In genomic region chr4:25281671-25282038, GRCm38 (mm10) we compare ENCODE assay signal across 8 mouse cellular contexts. TPM values are rescaled to one million over a fixed set of nuclear protein-coding genes. Genes with fewer than 3 reads are reported as not detected.
DNase-seq lines count a peak whose midpoint lies in the region; ATAC-seq lines count a peak whose summit lies in the region.

Gene Ufl1, minus strand, starts transcription at chr4:25281821.

- H3K27ac ChIP-seq in brown adipose tissue, adult 24 weeks (replicated peaks; ENCODE audit: low read depth, low read length): peak within 1 kb of the TSS; percentile 87
- H3K27ac ChIP-seq in heart, embryonic 13.5 days (replicated peaks): peak within 1 kb of the TSS; percentile 98
- peak within 1 kb of the TSS; percentile 84 for H3K27ac ChIP-seq in liver, embryonic 12.5 days
- peak within 1 kb of the TSS; percentile 98 for H3K27ac ChIP-seq in stomach, embryonic 15.5 days

- H3K27me3 ChIP-seq in heart, embryonic 13.5 days (replicated peaks): no peaks in the 10 kb centered on the region
- H3K27me3 ChIP-seq in liver, embryonic 12.5 days (replicated peaks): no peaks in the 10 kb centered on the region
- H3K27me3 ChIP-seq in stomach, embryonic 15.5 days (replicated peaks): no peaks in the 10 kb centered on the region

- ATAC-seq in heart, embryonic 13.5 days (ENCODE audit: extremely low read depth, insufficient number of reproducible peaks, low FRiP score, low TSS enrichment): peak; percentile 93
- ATAC-seq in liver, embryonic 12.5 days: peak; percentile 99
- ATAC-seq in stomach, embryonic 15.5 days (ENCODE audit: insufficient read depth, low FRiP score, low read depth): peak; percentile 99

- H3K4me2 ChIP-seq in heart, embryonic 13.5 days: peak within 1 kb of the TSS; percentile 81
- peak within 1 kb of the TSS; percentile 73 for H3K4me2 ChIP-seq in liver, embryonic 12.5 days
- H3K4me2 ChIP-seq in stomach, embryonic 15.5 days: peak within 1 kb of the TSS; percentile 58

- peaks cover 28% of the 10 kb centered on the region for H3K36me3 ChIP-seq in heart, embryonic 13.5 days
- H3K36me3 ChIP-seq in liver, embryonic 12.5 days: peaks cover 26% of the 10 kb centered on the region
- peaks cover 10% of the 10 kb centered on the region for H3K36me3 ChIP-seq in stomach, embryonic 15.5 days

- DNase-seq in CD4-positive, CD25-positive, alpha-beta regulatory T cell, adult 2 months (ENCODE audit: low read depth, low spot score): peak; percentile 96
- peak; percentile 51 for DNase-seq in fat pad, adult 2 months (ENCODE audit: extremely low read depth, low read depth, low spot score)
- peak; percentile 98 for DNase-seq in kidney, postnatal 10 days
- DNase-seq in natural killer cell, adult 2 months (ENCODE audit: low spot score in 2 of 2): peak; percentile 77 to 83

- under 1% methylated on average over 30 of the region's 30 CpGs for WGBS in heart, embryonic 13.5 days
- under 1% methylated on average over 30 of the region's 30 CpGs for WGBS in liver, embryonic 12.5 days (ENCODE audit: insufficient replicate concordance)
- WGBS in stomach, embryonic 15.5 days: under 1% methylated on average over 30 of the region's 30 CpGs

- no peaks in the 10 kb centered on the region for H3K9me3 ChIP-seq in heart, embryonic 13.5 days
- no peaks in the 10 kb centered on the region for H3K9me3 ChIP-seq in liver, embryonic 12.5 days (replicated peaks)
- no peaks in the 10 kb centered on the region for H3K9me3 ChIP-seq in stomach, embryonic 15.5 days

- H3K4me1 ChIP-seq in brown adipose tissue, adult 24 weeks (ENCODE audit: control insufficient read depth, insufficient read depth, insufficient read length, low read length): peaks cover 2% of the 10 kb centered on the region; the same call in 1 of the 2 replicates
- peaks cover 5% of the 10 kb centered on the region for H3K4me1 ChIP-seq in heart, embryonic 13.5 days
- peaks cover 9% of the 10 kb centered on the region for H3K4me1 ChIP-seq in liver, embryonic 12.5 days
- no peaks in the 10 kb centered on the region; the same call in 1 of the 2 replicates for H3K4me1 ChIP-seq in stomach, embryonic 15.5 days

- H3K4me3 ChIP-seq in brown adipose tissue, adult 24 weeks (ENCODE audit: insufficient read depth, low read depth, low read length): peak within 1 kb of the TSS; percentile 92
- H3K4me3 ChIP-seq in heart, embryonic 13.5 days: peak within 1 kb of the TSS; percentile 79
- H3K4me3 ChIP-seq in liver, embryonic 12.5 days: peak within 1 kb of the TSS; percentile 73
- peak within 1 kb of the TSS; percentile 78 for H3K4me3 ChIP-seq in stomach, embryonic 15.5 days (replicated peaks)

- peak within 1 kb of the TSS; percentile 94 for H3K9ac ChIP-seq in heart, embryonic 13.5 days
- peak within 1 kb of the TSS; percentile 81 for H3K9ac ChIP-seq in liver, embryonic 12.5 days
- H3K9ac ChIP-seq in stomach, embryonic 15.5 days: peak within 1 kb of the TSS; percentile 87

RNA-seq across cellular contexts. Expression of gene Ufl1, which starts in this region (rescaled TPM):
- polyA plus RNA-seq in brown adipose tissue, adult 24 weeks (2012; ENCODE audit: insufficient read depth, insufficient read length, missing spikeins): 11.6 and 14.0 TPM in 2 replicates
- 33.4 and 39.1 TPM in 2 replicates for polyA plus RNA-seq in heart, embryonic 13.5 days (2015; fragmentation: Nextera tagmentation; extraction: Ambion mirVana)
- polyA plus RNA-seq in liver, embryonic 12.5 days (2016; fragmentation: Nextera tagmentation; extraction: Ambion mirVana): 19.2 and 21.4 TPM in 2 replicates
- polyA plus RNA-seq in stomach, embryonic 15.5 days (2015; fragmentation: Nextera tagmentation; extraction: Ambion mirVana): 46.6 and 50.6 TPM in 2 replicates

Comparison
In these comparisons a context has a peak if more than half of its experiments do, and no peak if none do; other contexts are left out.
1. Peak in every context shown above with its lines: DNase-seq, ATAC-seq, H3K4me3 ChIP-seq and H3K27ac ChIP-seq.